9 mouse cellular contexts compared by ENCODE assay signal in the genomic region with DNA sequence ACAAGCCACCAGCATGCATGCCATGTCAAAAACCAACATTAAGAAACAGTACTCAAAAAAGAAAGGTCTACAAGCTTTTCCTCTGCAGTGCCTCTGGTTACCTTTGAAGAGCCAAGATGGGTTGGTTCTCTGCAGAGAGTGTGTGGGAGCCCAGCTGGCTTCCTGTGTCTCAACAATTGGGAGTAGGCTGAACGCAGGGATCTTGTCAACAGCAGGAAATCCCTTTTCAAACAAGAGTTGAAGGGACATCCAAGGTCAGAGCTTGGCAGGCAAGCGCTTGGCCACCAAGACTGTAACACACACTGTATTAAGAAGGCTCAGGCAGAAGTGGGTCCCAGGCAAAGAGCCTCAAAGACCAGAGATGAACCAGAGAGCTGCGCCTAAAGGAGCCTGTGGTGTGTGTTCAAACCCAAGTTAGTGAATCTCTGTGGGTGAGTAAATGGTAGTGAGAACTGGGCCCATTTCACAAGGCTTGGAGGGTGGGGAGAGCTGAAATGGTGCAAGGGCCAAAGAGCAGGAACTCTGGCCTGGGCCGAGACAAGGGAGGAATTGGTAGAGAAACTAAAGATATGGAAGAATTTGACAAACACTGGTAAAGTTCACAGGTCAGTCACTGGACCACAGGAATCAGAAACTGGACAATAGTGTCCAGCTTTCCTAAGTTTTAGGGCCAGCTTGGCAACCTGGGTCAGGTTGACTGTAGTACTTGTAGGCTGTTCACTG.
A peak's percentile ranks its signal among the peaks of the same experiment; 100 is the strongest.
DNase-seq lines count a peak whose midpoint lies in the region; ATAC-seq and TF ChIP-seq lines count a peak whose summit lies in the region.
"Had no signal": no experiment of that assay in that cellular context is flagged by ENCODE, and none has a peak within 500 bp of the region (broad histone marks: within the 10 kb centered on the region; RNA-seq: fewer than 3 reads in every experiment).

No protein-coding gene starts in this region.

- intact Hi-C loops in gastrocnemius, postnatal 14 days (cut with DNase I; ENCODE audit: low total_unique reads): no loop called here
- intact Hi-C loops in heart, adult 2 months (cut with DNase I): no loop called here

- no peak overlapping the region for H3K9ac ChIP-seq in heart, adult 2 months (ENCODE audit: low read depth, low read length)
- H3K9ac ChIP-seq in stomach, embryonic 15.5 days: no peak overlapping the region
- H3K9ac ChIP-seq: hindbrain, embryonic 15.5 days had no signal

- peak overlapping the region; percentile 63 for H3K27ac ChIP-seq in heart, adult 2 months
- H3K27ac ChIP-seq in stomach, embryonic 15.5 days: peak overlapping the region; percentile 62; the same call in 1 of the 2 replicates
- no peak overlapping the region for H3K27ac ChIP-seq in layer of hippocampus, adult 2 months
- H3K27ac ChIP-seq: hindbrain, embryonic 15.5 days had no signal

- H3K4me1 ChIP-seq in heart, adult 2 months (ENCODE audit: control insufficient read depth, insufficient read depth, low read length): peaks cover 13% of the 10 kb centered on the region
- no peaks in the 10 kb centered on the region for H3K4me1 ChIP-seq in stomach, embryonic 15.5 days
- H3K4me1 ChIP-seq: hindbrain, embryonic 15.5 days had no signal

- DNase-seq in gastrocnemius, postnatal 14 days: peak; percentile 30
- DNase-seq in gastrocnemius, adult 18-20 months (ENCODE audit: low spot score): no peak
- DNase-seq in heart, adult 2 months: peak; percentile 51 to 66
- DNase-seq in kidney, postnatal 10 days: peak; percentile 65
- DNase-seq in cerebellum, postnatal 4 days (ENCODE audit: low spot score in 2 of 2): no peak
- DNase-seq in layer of hippocampus, adult 2 months (ENCODE audit: low spot score in 2 of 2): no peak
- DNase-seq in cerebellum, adult 18-20 months: no peak

- TF ChIP-seq EP300 in heart, adult 2 months (IDR thresholded peaks at IDR 0.05; ENCODE audit: insufficient read depth, low read depth, low read length): peak; percentile 97

- H3K27me3 ChIP-seq in heart, adult 2 months (ENCODE audit: control insufficient read depth, insufficient read depth, low read length): no peaks in the 10 kb centered on the region
- no peaks in the 10 kb centered on the region for H3K27me3 ChIP-seq in stomach, embryonic 15.5 days (replicated peaks)
- H3K27me3 ChIP-seq: hindbrain, embryonic 15.5 days had no signal

- WGBS in heart, adult 2 months: 28% methylated on average over 4 of the region's 4 CpGs
- WGBS in stomach, embryonic 15.5 days: 45% methylated on average over 4 of the region's 4 CpGs

- peak; percentile 60; the same call in 1 of the 2 replicates for ATAC-seq in stomach, embryonic 15.5 days (ENCODE audit: insufficient read depth, low FRiP score, low read depth)

- peak; percentile 52; the same call in 1 of the 2 replicates for TF ChIP-seq POLR2A in heart, adult 2 months (IDR thresholded peaks at IDR 0.05; ENCODE audit: insufficient read depth, low read depth, low read length)

- no peak overlapping the region for H3K4me2 ChIP-seq in stomach, embryonic 15.5 days
- H3K4me2 ChIP-seq: hindbrain, embryonic 15.5 days had no signal

- no peaks in the 10 kb centered on the region for H3K79me2 ChIP-seq in heart, adult 2 months (replicated peaks; ENCODE audit: control insufficient read depth, insufficient read depth, low read length)

- TF ChIP-seq CTCF in heart, adult 2 months (IDR thresholded peaks at IDR 0.05): no peak
- TF ChIP-seq CTCF in layer of hippocampus, adult 2 months (conservative IDR thresholded peaks at IDR 0.05): no peak

- H3K9me3 ChIP-seq in stomach, embryonic 15.5 days: no peaks in the 10 kb centered on the region
- H3K9me3 ChIP-seq: hindbrain, embryonic 15.5 days had no signal

- peaks cover 3% of the 10 kb centered on the region for H3K36me3 ChIP-seq in heart, adult 2 months (ENCODE audit: control insufficient read depth, insufficient read depth, low read length)
- H3K36me3 ChIP-seq in stomach, embryonic 15.5 days: no peaks in the 10 kb centered on the region
- H3K36me3 ChIP-seq: hindbrain, embryonic 15.5 days had no signal

- H3K4me3 ChIP-seq in heart, adult 2 months: no peak overlapping the region
- no peak overlapping the region for H3K4me3 ChIP-seq in stomach, embryonic 15.5 days (replicated peaks)
- no peak overlapping the region for H3K4me3 ChIP-seq in layer of hippocampus, adult 2 months
- H3K4me3 ChIP-seq: hindbrain, embryonic 15.5 days had no signal

Comparison
In these comparisons a context has a peak if more than half of its experiments do, and no peak if none do; other contexts are left out.
1. DNase-seq: peak in gastrocnemius, postnatal 14 days (single experiment), heart, adult 2 months (2 of 2) and kidney, postnatal 10 days (single experiment); none in gastrocnemius, adult 18-20 months (single experiment), cerebellum, postnatal 4 days (0 of 2), layer of hippocampus, adult 2 months (0 of 2) and cerebellum, adult 18-20 months (0 of 2).